Mouse (Mus musculus) testis, adult 2 months (tissue): ENCODE results near the gene Itpk1. TPM values are rescaled to one million over a fixed set of nuclear protein-coding genes. Genes with fewer than 3 reads are reported as not detected.

Source experiments
- H3K27ac ChIP-seq: fragments of 200-500 bp; 2 replicates; pipeline ENCODE4 v1.5.1; 2012; ENCODE audit warnings: low read depth, low read length; ENCODE audit not compliant: control insufficient read depth, insufficient read depth
- H3K27me3 ChIP-seq: fragments of 200-500 bp; 2 replicates; pipeline ENCODE4 v1.6.1; 2012; ENCODE audit warnings: mild to moderate bottlenecking, low read length, moderate library complexity; ENCODE audit not compliant: control insufficient read depth, insufficient read depth
- H3K36me3 ChIP-seq: fragments of 200-500 bp; 2 replicates; pipeline ENCODE4 v1.6.1; 2012; ENCODE audit warnings: mild to moderate bottlenecking, low read length; ENCODE audit not compliant: control insufficient read depth, insufficient read depth
- H3K4me1 ChIP-seq: fragments of 200-500 bp; 2 replicates; pipeline ENCODE4 v1.6.1; 2012; ENCODE audit warnings: low read length; ENCODE audit not compliant: control insufficient read depth, insufficient read depth
- H3K4me3 ChIP-seq: fragments of 200-500 bp; 2 replicates; pipeline ENCODE4 v1.5.1; 2012; ENCODE audit warnings: low read depth, mild to moderate bottlenecking, low read length, moderate library complexity, mixed read lengths; ENCODE audit not compliant: control insufficient read depth
- CTCF ChIP-seq: fragments of 200-500 bp; IDR thresholded peaks from 2 replicates; pipeline ENCODE4 v1.5.1; 2012; ENCODE audit warnings: low read depth, mild to moderate bottlenecking, inconsistent platforms, low read length, moderate library complexity; ENCODE audit not compliant: control insufficient read depth, insufficient read depth, insufficient replicate concordance
- POLR2A ChIP-seq: fragments of 200-500 bp; IDR thresholded peaks from 2 replicates; pipeline ENCODE4 v1.6.1; 2012; ENCODE audit warnings: low read depth, mild to moderate bottlenecking, inconsistent platforms, low read length, moderate library complexity; ENCODE audit not compliant: control insufficient read depth
- polyA plus RNA-seq: library from polyadenylated mRNA; depleted of rRNA; stranded (reverse); fragments of >200 nt; gene quantifications from 2 replicates; pipeline ENCODE4 v1.2.3, GENCODE M21; 2012

The Itpk1 gene
- polyA plus RNA-seq, 1 experiment: 32.3 TPM

DNA sequence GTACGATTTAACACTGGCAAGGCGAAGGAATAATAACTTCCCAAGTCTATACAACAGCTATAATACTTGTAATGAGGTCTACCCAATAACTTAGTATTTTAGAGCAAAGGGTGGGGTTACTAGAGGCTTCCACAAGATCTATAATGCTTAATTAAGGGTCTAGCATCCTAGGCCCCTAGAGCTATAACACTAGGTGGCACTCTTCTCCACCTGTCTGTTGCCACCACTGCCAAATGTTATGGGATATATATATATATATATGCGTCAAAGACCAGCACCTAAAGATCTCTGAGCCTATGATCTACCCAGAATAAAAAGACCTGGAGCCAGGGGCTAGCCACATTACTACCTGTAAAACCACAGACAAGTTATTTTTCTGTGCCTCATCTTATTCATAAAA, 35.6 kb upstream of the Itpk1 start:
- no peak overlapping the region for H3K4me3 ChIP-seq
- no peak for TF ChIP-seq CTCF
- TF ChIP-seq POLR2A: no peak

DNA sequence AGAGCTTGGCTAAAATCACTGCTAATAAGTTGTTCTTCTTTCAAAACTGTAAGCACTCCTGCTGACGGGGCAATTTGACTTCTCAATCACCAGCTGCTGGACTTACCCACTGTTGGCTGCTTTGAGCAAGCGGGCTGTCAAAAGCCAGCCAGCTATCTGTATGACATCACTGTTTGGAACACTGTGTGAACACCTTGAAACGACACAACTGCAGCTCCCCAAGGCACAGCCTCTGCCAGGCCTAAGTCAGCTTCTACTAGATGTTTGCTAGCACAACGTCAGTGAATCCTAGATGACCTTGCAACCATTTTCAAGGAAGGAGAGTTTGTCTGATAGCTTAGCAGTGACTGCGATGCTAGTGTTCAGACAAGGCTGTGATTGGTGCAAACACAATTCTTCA, 34.4 kb upstream of the Itpk1 start:
- no peaks in the 10 kb centered on the region for H3K27me3 ChIP-seq
- no peak for TF ChIP-seq POLR2A
- no peak for TF ChIP-seq CTCF
- H3K4me1 ChIP-seq: peaks cover 4% of the 10 kb centered on the region; the same call in 1 of the 2 replicates
- H3K36me3 ChIP-seq: no peaks in the 10 kb centered on the region
- no peak overlapping the region for H3K27ac ChIP-seq
- H3K4me3 ChIP-seq: no peak overlapping the region

More for the DNA sequence above, 35.6 kb upstream of the Itpk1 start:
- Histone ChIP-seq H3K36me3 (no peaks in the 10 kb centered on the region), H3K27me3 (no peaks in the 10 kb centered on the region), H3K4me1 (peaks cover 7% of the 10 kb centered on the region; the same call in 1 of the 2 replicates), H3K27ac (no peak overlapping the region)

DNA sequence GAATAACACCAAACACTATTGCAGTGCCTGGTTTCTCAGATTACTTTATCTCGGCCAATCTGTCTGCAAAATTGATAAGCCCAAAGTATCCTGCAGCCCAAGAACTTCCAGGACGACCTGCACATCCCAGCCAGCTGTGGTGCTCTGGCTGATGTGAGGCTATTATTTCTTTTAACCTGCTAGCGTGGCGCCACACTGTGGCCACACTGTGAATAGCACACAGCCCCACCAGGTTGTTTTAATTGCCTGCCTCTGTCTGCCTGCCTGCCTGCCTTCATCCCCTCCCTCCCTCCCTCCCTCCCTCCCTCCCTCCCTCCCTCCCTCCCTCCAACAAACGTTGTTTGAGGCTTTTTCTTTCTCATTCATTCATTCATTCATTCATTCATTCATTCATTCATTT, 28.7 kb upstream of the Itpk1 start:
- Histone ChIP-seq H3K36me3 (no peaks in the 10 kb centered on the region), H3K4me1 (peaks cover 10% of the 10 kb centered on the region), H3K4me3 (peak overlapping the region; percentile 18; the same call in 1 of the 2 replicates), H3K27ac (no peak overlapping the region), H3K27me3 (no peaks in the 10 kb centered on the region)
- peak; percentile 84; the same call in 1 of the 2 replicates for TF ChIP-seq CTCF
- no peak for TF ChIP-seq POLR2A

DNA sequence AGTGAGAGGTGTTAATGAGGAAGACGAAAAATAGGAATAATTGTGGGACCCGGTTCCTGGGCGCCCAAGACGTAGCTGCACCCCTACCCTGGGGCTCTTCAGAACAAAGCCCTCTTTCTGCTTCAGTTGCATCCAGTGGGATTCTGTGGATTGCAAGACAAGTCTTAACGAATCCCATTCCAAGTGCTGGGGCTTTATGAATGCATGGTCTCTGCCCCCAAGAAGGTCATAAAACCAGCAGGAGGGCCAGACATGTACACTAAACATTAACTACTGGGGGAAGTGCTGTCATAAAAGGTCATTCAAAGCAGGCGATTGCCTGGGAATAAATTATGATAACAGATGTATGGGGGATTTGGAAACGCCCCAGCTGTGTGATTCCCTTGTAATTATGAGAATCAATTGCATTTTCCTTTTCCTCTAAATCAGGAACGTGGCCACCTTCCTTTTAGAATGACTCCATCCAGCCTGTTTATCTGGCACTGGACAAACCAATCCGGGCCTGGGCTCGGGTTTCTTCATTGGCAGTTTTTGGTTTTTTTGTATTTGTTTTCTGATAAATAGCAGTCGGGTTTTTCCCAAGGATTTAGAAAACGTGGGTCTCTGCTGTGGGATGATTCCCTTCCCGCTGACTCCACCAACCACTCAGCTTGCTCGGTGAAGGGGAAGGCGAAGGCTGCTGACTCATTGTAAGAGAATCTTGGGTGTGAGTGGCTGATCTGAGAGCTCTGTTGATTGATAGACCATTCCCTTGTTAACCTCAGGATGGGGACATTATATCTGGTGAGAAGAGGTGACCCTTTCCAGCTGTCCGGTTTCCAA, 26.3 kb upstream of the Itpk1 start:
- peaks cover 10% of the 10 kb centered on the region for H3K4me1 ChIP-seq
- no peaks in the 10 kb centered on the region for H3K36me3 ChIP-seq
- TF ChIP-seq CTCF (no peak), POLR2A (no peak)

DNA sequence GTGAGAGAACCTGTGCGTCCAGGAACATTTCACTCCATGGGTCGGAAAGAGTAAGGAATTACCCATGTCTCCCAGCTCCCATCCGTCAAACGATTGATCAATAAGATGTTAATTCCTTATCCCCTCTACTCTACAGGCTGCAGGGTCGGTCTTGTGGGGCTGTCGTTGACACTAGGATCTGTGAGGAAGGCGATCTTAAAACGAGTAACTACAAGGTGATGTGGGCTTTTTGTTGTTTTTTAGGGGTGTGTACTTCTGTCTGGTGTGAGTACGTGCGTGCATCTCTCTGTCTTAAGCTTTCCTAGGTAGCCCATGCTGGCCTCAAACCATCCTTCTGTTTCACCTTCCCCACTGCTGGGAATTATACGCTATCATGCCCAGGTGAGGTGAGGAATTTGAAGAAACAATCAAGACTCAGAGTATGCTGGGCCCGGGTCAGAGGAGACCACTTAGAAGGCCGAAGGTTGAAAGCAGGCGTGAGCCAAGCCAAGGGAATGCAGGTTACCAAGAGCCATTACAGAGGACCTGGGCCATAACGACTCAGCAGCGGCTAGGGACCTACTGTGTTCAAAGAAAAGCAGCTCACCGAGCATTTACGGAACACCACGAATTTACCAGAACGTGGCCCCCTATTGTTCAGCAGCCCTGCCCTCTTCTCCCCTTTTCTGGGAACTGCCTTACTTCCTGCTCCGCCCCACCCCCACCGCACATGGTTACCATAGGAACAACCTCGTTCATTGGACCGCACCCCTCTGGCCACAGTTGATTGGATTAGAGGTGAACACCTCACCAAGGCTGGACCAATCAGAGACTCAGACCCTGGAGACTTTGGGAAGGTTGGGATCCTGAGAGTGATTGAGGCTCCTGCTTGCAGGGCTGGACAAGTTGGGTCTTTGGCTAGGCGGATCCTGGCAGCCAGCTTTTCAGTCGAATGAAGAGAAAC, 25.4 kb upstream of the Itpk1 start:
- Histone ChIP-seq H3K27ac (no peak overlapping the region), H3K27me3 (no peaks in the 10 kb centered on the region), H3K36me3 (no peaks in the 10 kb centered on the region), H3K4me1 (peaks cover 10% of the 10 kb centered on the region), H3K4me3 (peak overlapping the region; percentile 78)
- TF ChIP-seq POLR2A: peak; percentile 32; the same call in 1 of the 2 replicates
- no peak for TF ChIP-seq CTCF

More for the DNA sequence above, 26.3 kb upstream of the Itpk1 start:
- Histone ChIP-seq H3K4me3 (peak overlapping the region; percentile 78), H3K27me3 (no peaks in the 10 kb centered on the region), H3K27ac (no peak overlapping the region)

DNA sequence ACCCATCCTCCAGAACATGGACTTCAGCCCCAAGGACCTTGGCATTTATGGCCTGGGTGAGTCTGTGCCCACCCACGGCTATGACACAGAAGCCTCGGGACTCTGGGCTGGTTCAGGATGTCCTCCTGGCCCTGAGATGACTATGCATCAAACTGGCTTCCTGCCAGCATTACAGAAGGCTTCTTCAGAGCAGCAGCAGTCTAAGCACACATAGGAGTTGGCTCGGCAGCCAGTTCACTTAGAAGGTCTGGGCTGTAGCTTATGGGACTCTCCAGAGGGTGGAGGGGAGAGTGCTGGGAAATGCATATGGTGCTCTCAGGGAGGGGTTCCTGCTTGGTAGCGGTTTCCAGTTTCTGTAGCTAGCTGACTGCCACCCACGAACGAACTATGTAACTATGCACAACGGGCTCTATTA, 21.0 kb upstream of the Itpk1 start:
- no peak overlapping the region for H3K27ac ChIP-seq
- peaks cover 13% of the 10 kb centered on the region for H3K4me1 ChIP-seq
- TF ChIP-seq CTCF: no peak
- TF ChIP-seq POLR2A: no peak
- H3K36me3 ChIP-seq: no peaks in the 10 kb centered on the region
- no peaks in the 10 kb centered on the region for H3K27me3 ChIP-seq
- no peak overlapping the region for H3K4me3 ChIP-seq

DNA sequence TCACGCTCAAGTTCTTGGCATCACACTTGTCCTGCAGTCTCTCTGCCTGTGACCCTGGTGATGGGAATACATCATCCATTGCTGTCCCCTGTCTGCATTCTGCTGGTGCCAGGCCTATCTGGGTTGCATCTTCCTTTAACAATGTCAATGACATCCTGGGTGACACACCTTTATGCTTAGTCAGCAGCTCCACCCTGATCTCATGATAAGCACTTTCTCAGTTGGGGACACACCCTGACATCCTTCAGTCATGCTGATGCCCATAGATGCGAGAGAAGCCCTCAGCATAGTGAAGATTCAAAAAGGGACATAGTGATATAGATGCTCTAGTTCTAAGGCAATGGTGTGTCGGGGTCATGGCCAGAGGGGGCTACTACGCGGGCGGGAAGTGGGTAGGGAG, 20.4 kb upstream of the Itpk1 start:
- H3K4me1 ChIP-seq: peaks cover 8% of the 10 kb centered on the region
- no peak overlapping the region for H3K27ac ChIP-seq
- H3K4me3 ChIP-seq: no peak overlapping the region
- no peaks in the 10 kb centered on the region for H3K36me3 ChIP-seq
- H3K27me3 ChIP-seq: no peaks in the 10 kb centered on the region
- no peak for TF ChIP-seq POLR2A
- TF ChIP-seq CTCF: no peak

DNA sequence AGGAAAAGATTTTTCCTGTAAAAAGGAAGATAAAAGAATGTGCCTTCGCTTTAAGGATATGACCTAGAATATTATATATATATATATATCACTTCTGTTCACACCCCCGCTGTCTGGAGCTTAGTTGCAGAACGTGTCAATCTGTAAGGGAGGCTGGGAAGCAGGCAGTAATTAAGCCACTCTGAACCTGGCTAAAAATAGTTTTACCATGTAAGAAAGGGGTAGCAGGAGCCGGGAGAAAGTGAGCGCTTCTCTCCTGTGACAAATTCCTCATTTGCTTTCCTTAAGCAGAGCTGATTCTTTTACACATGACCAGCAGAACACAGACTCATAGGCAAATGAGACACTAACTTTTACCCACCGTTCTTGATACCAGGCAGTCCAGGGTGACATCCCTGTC, 19.1 kb upstream of the Itpk1 start:
- peaks cover 5% of the 10 kb centered on the region for H3K4me1 ChIP-seq
- no peaks in the 10 kb centered on the region for H3K27me3 ChIP-seq
- no peak overlapping the region for H3K27ac ChIP-seq
- H3K4me3 ChIP-seq: no peak overlapping the region
- H3K36me3 ChIP-seq: no peaks in the 10 kb centered on the region
- TF ChIP-seq POLR2A (no peak), CTCF (no peak)
